In genomic region chr9:111130126-111130525, GRCm38 (mm10) we compare ENCODE assay signal across 14 mouse cellular contexts.
"Had no signal": no experiment of that assay in that cellular context is flagged by ENCODE, and none has a peak within 500 bp of the region (broad histone marks: within the 10 kb centered on the region; RNA-seq: fewer than 3 reads in every experiment).

No protein-coding gene starts in this region.

- H3K9me3 ChIP-seq: limb, embryonic 15.5 days; liver, embryonic 12.5 days; midbrain, embryonic 12.5 days; neural tube, embryonic 13.5 days had no signal

- H3K27me3 ChIP-seq: limb, embryonic 15.5 days; liver, embryonic 12.5 days; midbrain, embryonic 12.5 days; neural tube, embryonic 13.5 days had no signal

- H3K4me1 ChIP-seq: limb, embryonic 15.5 days; midbrain, embryonic 12.5 days had no signal

- H3K36me3 ChIP-seq: limb, embryonic 15.5 days; midbrain, embryonic 12.5 days; neural tube, embryonic 13.5 days had no signal

- H3K4me3 ChIP-seq: layer of hippocampus, adult 2 months; limb, embryonic 15.5 days; liver, embryonic 12.5 days; midbrain, embryonic 12.5 days; neural tube, embryonic 13.5 days had no signal

- ATAC-seq: liver, embryonic 12.5 days; midbrain, embryonic 16.5 days had no signal

- DNase-seq: kidney, postnatal 10 days; kidney, postnatal 4 days; lung, embryonic 14.5 days; lung, postnatal 10 days; lung, postnatal 4 days; retina, postnatal 1 day; right cerebral cortex, postnatal 25 days; thymus, postnatal 4 days had no signal
